Mouse (Mus musculus) thymus, adult 2 months (tissue): ENCODE measurements around the gene Apoc1.

Experiments
- CTCF ChIP-seq: fragments of 200-500 bp; IDR thresholded peaks from 2 replicates; pipeline ENCODE4 v1.5.1; 2012; ENCODE audit warnings: mild to moderate bottlenecking, control low read depth, low read length, moderate library complexity, borderline replicate concordance; ENCODE audit not compliant: control insufficient read depth, poor library complexity, insufficient read depth; ENCODE audit errors: extremely low read depth
- POLR2A ChIP-seq: fragments of 200-500 bp; IDR thresholded peaks from 2 replicates; pipeline ENCODE4 v1.6.1; 2012; ENCODE audit warnings: mild to moderate bottlenecking, low read length, control low read depth, moderate library complexity; ENCODE audit not compliant: control insufficient read depth, poor library complexity, insufficient read depth; ENCODE audit errors: extremely low read depth

DNA sequence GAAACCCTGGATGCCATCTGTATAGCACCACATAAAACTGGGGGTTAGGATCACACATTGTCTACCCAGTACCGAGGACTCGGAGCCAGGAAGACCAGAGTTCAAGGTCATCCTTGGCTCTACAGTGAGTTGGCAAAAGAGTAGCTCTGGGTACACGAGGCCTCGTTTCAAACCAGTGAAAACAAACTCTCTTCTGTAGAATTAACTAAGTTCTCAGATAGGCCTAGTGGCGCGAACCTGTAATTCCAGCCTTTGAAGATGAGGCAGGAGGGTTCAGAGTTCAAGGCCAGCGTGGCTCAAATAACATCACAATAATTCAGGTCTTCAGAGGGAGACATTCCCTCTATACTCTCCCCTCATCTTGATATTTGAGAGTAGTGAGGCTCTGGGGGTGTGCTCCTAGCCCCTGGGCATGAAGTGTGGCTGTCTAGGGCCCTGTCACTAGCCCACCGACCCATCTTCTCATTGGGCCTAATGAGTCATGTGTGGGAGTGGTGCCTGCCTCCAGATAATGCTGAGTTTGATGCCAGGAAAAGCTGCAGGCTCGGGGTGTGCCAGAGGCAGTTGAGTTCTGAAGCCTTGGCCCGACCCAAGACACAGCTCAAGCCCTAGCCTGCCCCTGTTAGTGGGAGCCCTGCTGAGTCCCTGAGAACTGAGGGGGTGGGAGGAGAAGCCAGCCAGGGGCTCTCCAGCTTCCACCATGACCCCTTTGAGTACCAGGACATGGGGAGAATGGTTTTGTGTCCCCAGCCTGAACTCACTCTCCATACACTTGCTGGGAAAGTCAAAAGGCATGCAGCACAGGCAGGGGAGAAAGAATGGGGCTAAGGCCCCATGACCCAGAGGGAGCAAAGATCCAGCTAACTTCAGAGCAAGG, 2.1 kb upstream of the Apoc1 start:
- TF ChIP-seq POLR2A (no peak), CTCF (no peak)
